Mouse (Mus musculus): ENCODE measurements around the gene Nop16. TPM values are rescaled to one million over a fixed set of nuclear protein-coding genes. Genes with fewer than 3 reads are reported as not detected.

Nop16 gene
- polyA plus RNA-seq, 1 experiment, result 19.3 TPM

DNA sequence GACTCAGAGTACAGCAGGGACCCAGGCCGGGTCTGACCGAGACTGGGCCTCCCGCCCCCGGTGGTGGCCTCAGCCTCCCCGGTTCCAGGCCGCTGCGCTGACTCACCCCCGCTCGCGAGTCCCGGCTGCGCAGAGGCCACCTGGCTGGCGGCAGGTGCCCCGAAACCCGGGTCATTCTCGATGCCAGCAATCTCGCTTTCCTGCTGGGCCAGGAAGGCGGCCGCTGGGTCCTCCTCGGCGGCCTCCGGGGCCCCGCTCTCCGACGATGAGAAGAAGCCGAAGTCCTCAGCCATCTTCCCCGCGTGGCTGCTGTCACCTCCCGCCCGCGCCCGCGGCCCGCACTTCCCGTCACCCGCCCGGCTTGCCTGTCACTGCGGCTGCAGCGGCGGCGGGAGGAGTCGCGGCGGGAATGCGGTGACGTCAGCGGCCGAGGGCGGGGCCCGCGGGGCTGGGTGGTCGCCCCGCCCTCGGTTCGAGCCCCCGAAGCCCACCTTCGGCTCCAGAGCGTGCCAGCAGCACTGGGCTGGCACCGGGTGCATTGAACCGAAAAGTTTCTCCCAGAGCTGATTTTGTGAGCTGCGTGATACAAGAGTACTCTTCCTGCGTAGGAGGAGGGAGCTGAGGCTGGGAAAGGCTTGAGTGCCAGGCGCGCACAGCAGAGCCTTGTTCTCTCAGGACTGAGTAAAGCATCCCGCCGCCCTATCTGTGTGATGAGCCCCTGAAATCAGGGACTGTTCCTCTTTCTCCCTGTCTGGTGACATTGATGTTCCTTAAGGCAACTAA lies 21.3 kb upstream of the Nop16 start, which contains the start of gene Cltb:
TSS of gene Cltb (minus strand) at position 373 of the 783 bp plus-strand sequence.
- H3K4me1 ChIP-seq (ENCODE audit: control insufficient read depth, insufficient read depth, low read length), result peaks cover 10% of the 10 kb centered on the region

DNA sequence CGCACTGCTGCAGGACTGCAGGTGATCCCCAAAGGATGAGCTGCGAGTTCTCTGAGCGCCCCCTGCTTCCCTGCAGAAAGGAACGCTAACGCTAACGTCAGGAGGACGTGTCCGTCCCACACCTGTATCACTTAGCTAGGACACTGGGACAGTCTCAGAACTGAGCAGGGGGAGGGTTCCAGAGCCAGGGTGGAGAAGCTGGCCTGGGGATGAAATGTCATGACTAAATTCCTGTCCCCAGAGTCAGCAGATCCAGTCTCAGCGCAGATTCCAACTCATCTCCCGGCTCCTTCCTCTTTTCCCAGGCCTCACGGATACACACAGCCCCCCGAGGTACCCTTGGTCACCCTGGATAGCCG lies 20.7 kb upstream of the Nop16 start:
- Histone ChIP-seq H3K27ac (ENCODE audit: insufficient read depth, low read depth, low read length) (peak overlapping the region; percentile 47), H3K4me1 (ENCODE audit: control insufficient read depth, insufficient read depth, low read length) (0 out of 2 replicates have a peak, but pooled peaks cover 6% of the 10 kb centered on the region)
- TF ChIP-seq POLR2A (IDR thresholded peaks at IDR 0.05; ENCODE audit: borderline replicate concordance, low read depth, low read length), result no peak
- TF ChIP-seq CTCF (IDR thresholded peaks at IDR 0.05; ENCODE audit: low read depth, low read length), result no peak

More for the DNA sequence above, 21.3 kb upstream of the Nop16 start, which contains the start of gene Cltb:
- H3K4me3 ChIP-seq (ENCODE audit: insufficient read depth, low read length), result peak within 1 kb of the TSS; percentile 73
- TF ChIP-seq POLR2A (IDR thresholded peaks at IDR 0.05; ENCODE audit: borderline replicate concordance, low read depth, low read length) (no peak), CTCF (IDR thresholded peaks at IDR 0.05; ENCODE audit: low read depth, low read length) (no peak)
- peak within 1 kb of the TSS; percentile 47 for H3K27ac ChIP-seq (ENCODE audit: insufficient read depth, low read depth, low read length)

DNA sequence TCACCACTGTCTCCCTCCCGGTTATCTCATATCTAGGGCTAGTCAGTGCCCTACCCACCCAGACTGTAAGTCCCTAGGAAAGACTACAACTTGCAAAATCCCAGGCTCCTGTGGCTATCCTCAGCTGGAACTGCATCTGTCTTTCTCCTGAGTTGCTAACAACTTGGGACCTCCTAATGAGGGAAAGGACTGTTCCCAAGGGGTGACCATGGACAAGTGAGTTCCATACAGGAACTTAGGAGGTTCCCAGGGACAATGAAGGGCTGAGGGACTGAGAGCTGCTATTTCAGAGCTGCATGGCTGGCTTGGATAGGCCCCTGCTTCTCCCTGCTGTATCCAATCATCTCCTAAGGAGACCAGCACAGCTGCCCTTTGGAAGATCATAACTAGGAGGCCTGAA lies 19.4 kb upstream of the Nop16 start:
- Histone ChIP-seq H3K4me3 (ENCODE audit: insufficient read depth, low read length) (no peak overlapping the region), H3K4me1 (ENCODE audit: control insufficient read depth, insufficient read depth, low read length) (0 out of 2 replicates have a peak, but pooled peaks cover 6% of the 10 kb centered on the region), H3K27ac (ENCODE audit: insufficient read depth, low read depth, low read length) (no peak overlapping the region)
- TF ChIP-seq CTCF (IDR thresholded peaks at IDR 0.05; ENCODE audit: low read depth, low read length) (no peak), POLR2A (IDR thresholded peaks at IDR 0.05; ENCODE audit: borderline replicate concordance, low read depth, low read length) (no peak)

More for the DNA sequence above, 20.7 kb upstream of the Nop16 start:
- peak overlapping the region; percentile 73 for H3K4me3 ChIP-seq (ENCODE audit: insufficient read depth, low read length)

DNA sequence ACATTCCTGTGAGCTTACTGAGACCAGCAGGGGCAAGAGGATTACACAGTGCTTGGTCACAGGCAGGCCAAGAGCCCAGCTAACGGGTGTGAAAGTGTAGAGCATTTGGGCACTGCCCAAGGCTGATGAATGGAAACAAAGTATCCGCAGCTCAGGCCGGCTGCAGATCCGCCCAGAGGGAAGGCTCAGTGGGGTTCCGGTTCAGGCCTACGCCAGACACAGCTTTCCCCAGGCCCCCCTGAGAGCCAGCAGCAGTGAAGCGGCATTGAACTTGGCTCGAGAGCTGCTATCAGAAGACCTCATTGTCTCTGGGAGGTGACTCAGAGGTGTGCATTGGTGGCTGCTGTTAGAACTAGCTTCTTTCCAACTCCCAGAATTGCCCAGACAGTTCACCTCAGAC lies 18.8 kb upstream of the Nop16 start:
- no peak overlapping the region for H3K4me3 ChIP-seq (ENCODE audit: insufficient read depth, low read length)
- TF ChIP-seq POLR2A (IDR thresholded peaks at IDR 0.05; ENCODE audit: borderline replicate concordance, low read depth, low read length) (no peak), CTCF (IDR thresholded peaks at IDR 0.05; ENCODE audit: low read depth, low read length) (no peak)
- H3K27ac ChIP-seq (ENCODE audit: insufficient read depth, low read depth, low read length), result no peak overlapping the region
- 0 out of 2 replicates have a peak, but pooled peaks cover 6% of the 10 kb centered on the region for H3K4me1 ChIP-seq (ENCODE audit: control insufficient read depth, insufficient read depth, low read length)

DNA sequence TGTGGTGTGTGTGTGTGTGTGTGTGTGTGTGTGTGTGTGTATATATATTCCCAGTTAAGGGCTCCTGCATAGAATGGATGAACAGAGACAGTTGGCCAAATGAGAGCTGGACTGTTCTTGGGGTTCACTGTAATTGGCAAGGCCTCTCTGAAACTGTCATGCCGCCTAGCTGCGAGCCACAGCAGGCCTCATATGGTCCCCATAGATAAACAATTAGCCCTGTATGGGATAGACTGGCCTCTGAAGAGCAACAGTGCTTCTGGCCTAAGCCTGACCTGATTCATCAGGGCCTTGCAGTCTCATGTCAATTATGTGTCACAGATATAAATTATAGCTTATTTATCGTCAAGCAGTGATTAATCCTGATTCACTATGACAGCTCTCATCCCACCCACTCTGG lies 18.1 kb upstream of the Nop16 start:
- no peak overlapping the region for H3K4me3 ChIP-seq (ENCODE audit: insufficient read depth, low read length)
- no peak for TF ChIP-seq CTCF (IDR thresholded peaks at IDR 0.05; ENCODE audit: low read depth, low read length)
- no peak for TF ChIP-seq POLR2A (IDR thresholded peaks at IDR 0.05; ENCODE audit: borderline replicate concordance, low read depth, low read length)
- no peak overlapping the region for H3K27ac ChIP-seq (ENCODE audit: insufficient read depth, low read depth, low read length)
- 0 out of 2 replicates have a peak, but pooled peaks cover 6% of the 10 kb centered on the region for H3K4me1 ChIP-seq (ENCODE audit: control insufficient read depth, insufficient read depth, low read length)

DNA sequence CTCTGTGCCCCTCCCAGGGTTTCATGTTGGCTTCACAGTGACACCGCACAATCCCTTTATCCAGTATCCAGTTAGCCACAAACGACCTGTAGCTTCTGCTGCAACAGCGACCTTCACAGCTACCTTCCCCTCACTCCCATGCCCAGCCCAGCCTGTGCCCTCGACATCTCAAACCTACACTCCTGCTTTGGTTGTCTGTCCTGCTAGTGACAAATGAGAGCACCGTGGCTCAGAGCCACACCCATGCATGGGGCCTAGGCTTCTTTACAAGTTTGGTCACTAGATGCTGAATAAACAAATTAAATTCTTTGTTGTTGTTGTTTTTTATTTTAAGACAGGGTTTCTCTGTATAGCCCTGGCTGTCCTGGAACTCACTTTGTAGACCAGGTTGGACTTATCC lies 17.3 kb upstream of the Nop16 start:
- no peak for TF ChIP-seq POLR2A (IDR thresholded peaks at IDR 0.05; ENCODE audit: borderline replicate concordance, low read depth, low read length)
- no peak for TF ChIP-seq CTCF (IDR thresholded peaks at IDR 0.05; ENCODE audit: low read depth, low read length)
- H3K27ac ChIP-seq (ENCODE audit: insufficient read depth, low read depth, low read length), result no peak overlapping the region
- 0 out of 2 replicates have a peak, but pooled peaks cover 6% of the 10 kb centered on the region for H3K4me1 ChIP-seq (ENCODE audit: control insufficient read depth, insufficient read depth, low read length)
- H3K4me3 ChIP-seq (ENCODE audit: insufficient read depth, low read length), result no peak overlapping the region

DNA sequence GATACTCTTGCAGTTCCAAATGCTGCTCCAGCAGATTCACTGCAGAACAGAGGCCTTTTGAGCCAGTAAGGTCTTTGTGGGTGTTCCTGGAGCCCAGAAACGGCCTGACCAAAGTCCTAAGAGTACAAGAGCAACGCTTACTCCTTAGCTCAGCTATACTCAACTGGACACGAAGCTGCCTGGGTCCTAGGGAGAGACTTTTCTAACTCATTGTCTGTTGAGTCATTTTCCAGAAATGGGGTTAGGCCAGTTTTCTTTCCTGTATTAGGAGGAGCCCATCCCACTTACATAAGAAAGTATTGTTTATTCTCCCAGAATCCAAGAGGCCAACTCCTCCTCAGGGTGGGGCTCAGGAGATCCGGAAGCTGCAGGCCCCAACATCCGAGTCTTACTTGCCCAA lies 15.5 kb upstream of the Nop16 start:
- TF ChIP-seq CTCF (IDR thresholded peaks at IDR 0.05; ENCODE audit: low read depth, low read length) (no peak), POLR2A (IDR thresholded peaks at IDR 0.05; ENCODE audit: borderline replicate concordance, low read depth, low read length) (no peak)
- Histone ChIP-seq H3K4me1 (ENCODE audit: control insufficient read depth, insufficient read depth, low read length) (0 out of 2 replicates have a peak, but pooled peaks cover 2% of the 10 kb centered on the region), H3K27ac (ENCODE audit: insufficient read depth, low read depth, low read length) (no peak overlapping the region), H3K4me3 (ENCODE audit: insufficient read depth, low read length) (no peak overlapping the region)

DNA sequence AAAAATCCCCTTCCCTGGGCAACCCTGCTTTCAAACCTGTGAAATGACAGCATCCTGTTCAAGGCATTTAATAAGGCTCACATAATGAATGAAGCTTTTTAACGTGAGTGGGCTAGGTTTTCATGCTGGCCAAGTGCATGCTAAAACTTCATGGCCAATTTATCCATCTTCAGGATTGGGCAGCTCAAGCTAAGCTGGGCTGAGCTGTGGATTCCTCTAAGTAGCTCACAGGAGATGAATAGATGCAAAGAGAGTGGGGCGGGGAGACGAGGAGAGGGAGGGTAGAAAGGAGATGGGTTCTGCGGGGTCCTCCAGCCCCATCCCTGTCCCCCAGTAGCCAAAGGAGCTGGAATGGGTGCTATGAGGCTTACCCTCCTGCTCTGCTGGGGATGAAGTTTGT lies 14.3 kb upstream of the Nop16 start:
- TF ChIP-seq POLR2A (IDR thresholded peaks at IDR 0.05; ENCODE audit: borderline replicate concordance, low read depth, low read length), result no peak
- no peak for TF ChIP-seq CTCF (IDR thresholded peaks at IDR 0.05; ENCODE audit: low read depth, low read length)
- no peak overlapping the region for H3K4me3 ChIP-seq (ENCODE audit: insufficient read depth, low read length)
- no peak overlapping the region for H3K27ac ChIP-seq (ENCODE audit: insufficient read depth, low read depth, low read length)
- H3K4me1 ChIP-seq (ENCODE audit: control insufficient read depth, insufficient read depth, low read length), result no peaks in the 10 kb centered on the region

DNA sequence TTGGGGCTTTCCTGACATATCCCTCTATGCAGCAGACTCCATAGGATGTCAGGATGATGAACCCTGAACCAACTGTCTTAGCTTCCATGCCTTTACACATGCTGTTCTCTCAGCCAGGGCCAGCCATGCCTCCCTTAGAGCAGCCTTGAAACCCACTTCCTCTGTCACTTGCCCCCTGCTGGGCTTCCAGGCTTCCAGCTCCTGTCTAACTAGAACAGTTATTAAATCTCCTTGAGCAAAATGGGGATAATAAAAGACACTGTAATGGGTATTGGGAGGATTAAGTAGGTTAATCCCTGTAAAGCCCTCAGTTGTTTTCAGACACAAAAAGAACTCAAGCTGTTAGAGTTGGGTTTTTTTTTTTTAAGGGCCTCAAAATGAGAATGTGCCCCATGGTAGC lies 13.6 kb upstream of the Nop16 start:
- no peak overlapping the region for H3K27ac ChIP-seq (ENCODE audit: insufficient read depth, low read depth, low read length)
- H3K4me1 ChIP-seq (ENCODE audit: control insufficient read depth, insufficient read depth, low read length), result no peaks in the 10 kb centered on the region
- no peak for TF ChIP-seq POLR2A (IDR thresholded peaks at IDR 0.05; ENCODE audit: borderline replicate concordance, low read depth, low read length)
- TF ChIP-seq CTCF (IDR thresholded peaks at IDR 0.05; ENCODE audit: low read depth, low read length), result no peak
- no peak overlapping the region for H3K4me3 ChIP-seq (ENCODE audit: insufficient read depth, low read length)

DNA sequence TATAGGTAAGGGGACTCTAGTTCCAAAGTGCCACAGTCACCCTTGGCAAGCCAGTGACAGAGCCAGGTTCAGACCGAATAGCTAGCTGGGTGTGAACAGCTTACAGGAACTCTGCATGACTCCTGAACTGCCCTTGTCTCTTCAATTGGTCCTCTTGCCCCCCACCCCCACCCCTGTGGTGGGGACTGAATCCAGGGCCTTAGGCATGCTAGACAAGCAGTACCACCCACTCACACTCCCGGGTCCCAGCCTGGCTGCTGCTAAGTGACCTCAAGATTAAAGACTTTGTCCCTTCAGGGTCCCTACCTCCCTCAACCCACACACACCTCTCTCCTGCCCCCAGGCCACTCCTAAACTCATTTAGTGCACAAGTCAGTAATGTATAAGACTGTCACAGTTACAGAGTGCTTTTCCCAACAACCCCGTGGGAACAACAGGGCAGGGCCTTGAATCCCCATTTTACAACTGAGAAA lies 12.8 kb upstream of the Nop16 start:
- Histone ChIP-seq H3K4me3 (ENCODE audit: insufficient read depth, low read length) (no peak overlapping the region), H3K4me1 (ENCODE audit: control insufficient read depth, insufficient read depth, low read length) (no peaks in the 10 kb centered on the region), H3K27ac (ENCODE audit: insufficient read depth, low read depth, low read length) (no peak overlapping the region)
- TF ChIP-seq POLR2A (IDR thresholded peaks at IDR 0.05; ENCODE audit: borderline replicate concordance, low read depth, low read length) (no peak), CTCF (IDR thresholded peaks at IDR 0.05; ENCODE audit: low read depth, low read length) (no peak)
